Mouse (Mus musculus): ENCODE data around the gene Rcor1. TPM values are rescaled to one million over a fixed set of nuclear protein-coding genes. Genes with fewer than 3 reads are reported as not detected.
A peak's percentile ranks its signal among the peaks of the same experiment; 100 is the strongest.

Rcor1 gene
- polyA plus RNA-seq, 1 experiment from 2014 or later: 8.0 TPM

- no peak overlapping the region for H3K9ac ChIP-seq
- peaks cover under 1% of the 10 kb centered on the region; the same call in 1 of the 2 replicates for H3K4me1 ChIP-seq
- no peak for ATAC-seq
- no peaks in the 10 kb centered on the region; the same call in 1 of the 2 replicates for H3K9me3 ChIP-seq (replicated peaks)
- H3K4me3 ChIP-seq: no peak overlapping the region
- H3K27me3 ChIP-seq: no peaks in the 10 kb centered on the region
- 95% methylated on average over 5 of the region's 5 CpGs for WGBS
- no peak overlapping the region for H3K27ac ChIP-seq
- peaks cover 44% of the 10 kb centered on the region for H3K36me3 ChIP-seq (ENCODE audit: poor library complexity, severe bottlenecking)
- H3K4me2 ChIP-seq: no peak overlapping the region
Measured at GRCm38 (mm10) chr12:111119506-111120085, 80.4 kb downstream of the Rcor1 start.

- Histone ChIP-seq H3K4me1 (peaks cover 5% of the 10 kb centered on the region; the same call in 1 of the 2 replicates), H3K4me3 (no peak overlapping the region), H3K27me3 (no peaks in the 10 kb centered on the region), H3K36me3 (ENCODE audit: poor library complexity, severe bottlenecking) (peaks cover 33% of the 10 kb centered on the region), H3K4me2 (no peak overlapping the region), H3K27ac (no peak overlapping the region), H3K9ac (no peak overlapping the region), H3K9me3 (replicated peaks) (no peaks in the 10 kb centered on the region; the same call in 1 of the 2 replicates)
- no peak for ATAC-seq
- WGBS: 93% methylated on average over 9 of the region's 9 CpGs
Measured at GRCm38 (mm10) chr12:111120976-111121645, 82.0 kb downstream of the Rcor1 start.

GRCm38 (mm10) chr12:111122332-111122852 is 83.2 kb downstream of the Rcor1 start:
- Histone ChIP-seq H3K9me3 (replicated peaks) (no peaks in the 10 kb centered on the region; the same call in 1 of the 2 replicates), H3K27me3 (no peaks in the 10 kb centered on the region), H3K27ac (no peak overlapping the region), H3K36me3 (ENCODE audit: poor library complexity, severe bottlenecking) (peaks cover 20% of the 10 kb centered on the region), H3K4me3 (no peak overlapping the region), H3K4me1 (peaks cover 5% of the 10 kb centered on the region; the same call in 1 of the 2 replicates), H3K9ac (no peak overlapping the region), H3K4me2 (no peak overlapping the region)
- no peak for ATAC-seq

- ATAC-seq: no peak
- Histone ChIP-seq H3K4me3 (no peak overlapping the region), H3K9me3 (replicated peaks) (no peaks in the 10 kb centered on the region; the same call in 1 of the 2 replicates), H3K36me3 (ENCODE audit: poor library complexity, severe bottlenecking) (peaks cover 4% of the 10 kb centered on the region; the same call in 1 of the 2 replicates), H3K27ac (peak overlapping the region; percentile 35), H3K4me1 (peaks cover 5% of the 10 kb centered on the region; the same call in 1 of the 2 replicates), H3K27me3 (no peaks in the 10 kb centered on the region), H3K9ac (no peak overlapping the region), H3K4me2 (no peak overlapping the region)
- 70% methylated on average over 14 of the region's 14 CpGs for WGBS
Measured at GRCm38 (mm10) chr12:111124601-111125260, 85.6 kb downstream of the Rcor1 start.

GRCm38 (mm10) chr12:111125666-111126065 is 86.5 kb downstream of the Rcor1 start:
- Histone ChIP-seq H3K4me3 (no peak overlapping the region), H3K4me2 (no peak overlapping the region), H3K9me3 (replicated peaks) (no peaks in the 10 kb centered on the region; the same call in 1 of the 2 replicates), H3K27ac (no peak overlapping the region), H3K9ac (no peak overlapping the region), H3K27me3 (no peaks in the 10 kb centered on the region), H3K36me3 (ENCODE audit: poor library complexity, severe bottlenecking) (peaks cover 4% of the 10 kb centered on the region; the same call in 1 of the 2 replicates), H3K4me1 (peaks cover 5% of the 10 kb centered on the region; the same call in 1 of the 2 replicates)
- ATAC-seq: no peak
- WGBS: 81% methylated on average over 6 of the region's 6 CpGs

- Histone ChIP-seq H3K4me3 (no peak overlapping the region), H3K27me3 (no peaks in the 10 kb centered on the region), H3K27ac (peak overlapping the region; percentile 68; the same call in 1 of the 2 replicates), H3K9me3 (replicated peaks) (no peaks in the 10 kb centered on the region), H3K4me1 (peaks cover 13% of the 10 kb centered on the region), H3K9ac (no peak overlapping the region), H3K4me2 (no peak overlapping the region), H3K36me3 (ENCODE audit: poor library complexity, severe bottlenecking) (no peaks in the 10 kb centered on the region)
- WGBS: 87% methylated on average over 7 of the region's 7 CpGs
- no peak for ATAC-seq
Measured at GRCm38 (mm10) chr12:111134169-111134568, 95.0 kb downstream of the Rcor1 start.

- 66% methylated on average over 19 of the region's 19 CpGs for WGBS
- H3K9ac ChIP-seq: no peak overlapping the region
- H3K4me2 ChIP-seq: no peak overlapping the region
- H3K27me3 ChIP-seq: no peaks in the 10 kb centered on the region
- no peaks in the 10 kb centered on the region for H3K9me3 ChIP-seq (replicated peaks)
- peak overlapping the region; percentile 68 for H3K27ac ChIP-seq
- H3K4me1 ChIP-seq: peaks cover 13% of the 10 kb centered on the region
- ATAC-seq: peak; percentile 57; the same call in 1 of the 2 replicates
- no peak overlapping the region for H3K4me3 ChIP-seq
- H3K36me3 ChIP-seq (ENCODE audit: poor library complexity, severe bottlenecking): no peaks in the 10 kb centered on the region
Measured at GRCm38 (mm10) chr12:111134791-111135733, 95.9 kb downstream of the Rcor1 start.

GRCm38 (mm10) chr12:111135953-111136352 is 96.8 kb downstream of the Rcor1 start:
- Histone ChIP-seq H3K4me1 (peaks cover 13% of the 10 kb centered on the region), H3K9me3 (replicated peaks) (no peaks in the 10 kb centered on the region), H3K4me3 (no peak overlapping the region), H3K27me3 (no peaks in the 10 kb centered on the region), H3K4me2 (no peak overlapping the region), H3K9ac (no peak overlapping the region), H3K27ac (no peak overlapping the region), H3K36me3 (ENCODE audit: poor library complexity, severe bottlenecking) (no peaks in the 10 kb centered on the region)
- WGBS: 60% methylated on average over 3 of the region's 3 CpGs
- ATAC-seq: 0 out of 2 replicates have a peak, but pooled peaks have one; percentile 41

- Histone ChIP-seq H3K36me3 (ENCODE audit: poor library complexity, severe bottlenecking) (no peaks in the 10 kb centered on the region), H3K4me2 (no peak overlapping the region), H3K27ac (no peak overlapping the region), H3K9me3 (replicated peaks) (no peaks in the 10 kb centered on the region), H3K4me3 (no peak overlapping the region), H3K27me3 (no peaks in the 10 kb centered on the region), H3K9ac (no peak overlapping the region), H3K4me1 (peaks cover 13% of the 10 kb centered on the region)
- no peak for ATAC-seq
- WGBS: 75% methylated on average over 2 of the region's 2 CpGs
Measured at GRCm38 (mm10) chr12:111137079-111137478, 97.9 kb downstream of the Rcor1 start.

- Histone ChIP-seq H3K9me3 (replicated peaks) (no peaks in the 10 kb centered on the region), H3K4me2 (peak overlapping the region; percentile 48), H3K4me1 (peaks cover 32% of the 10 kb centered on the region), H3K27me3 (no peaks in the 10 kb centered on the region), H3K4me3 (0 out of 2 replicates have a peak overlapping the region, but pooled peaks have one; percentile 3), H3K36me3 (ENCODE audit: poor library complexity, severe bottlenecking) (no peaks in the 10 kb centered on the region), H3K27ac (peak overlapping the region; percentile 90), H3K9ac (0 out of 2 replicates have a peak overlapping the region, but pooled peaks have one; percentile 47)
- 6% methylated on average over 12 of the region's 12 CpGs for WGBS
- ATAC-seq: peak; percentile 86
Measured at GRCm38 (mm10) chr12:111143005-111143508, 103.9 kb downstream of the Rcor1 start.

Data from forebrain, embryonic 13.5 days (tissue).